Comparison of ENCODE assay signal across 8 mouse cellular contexts in the genomic region with DNA sequence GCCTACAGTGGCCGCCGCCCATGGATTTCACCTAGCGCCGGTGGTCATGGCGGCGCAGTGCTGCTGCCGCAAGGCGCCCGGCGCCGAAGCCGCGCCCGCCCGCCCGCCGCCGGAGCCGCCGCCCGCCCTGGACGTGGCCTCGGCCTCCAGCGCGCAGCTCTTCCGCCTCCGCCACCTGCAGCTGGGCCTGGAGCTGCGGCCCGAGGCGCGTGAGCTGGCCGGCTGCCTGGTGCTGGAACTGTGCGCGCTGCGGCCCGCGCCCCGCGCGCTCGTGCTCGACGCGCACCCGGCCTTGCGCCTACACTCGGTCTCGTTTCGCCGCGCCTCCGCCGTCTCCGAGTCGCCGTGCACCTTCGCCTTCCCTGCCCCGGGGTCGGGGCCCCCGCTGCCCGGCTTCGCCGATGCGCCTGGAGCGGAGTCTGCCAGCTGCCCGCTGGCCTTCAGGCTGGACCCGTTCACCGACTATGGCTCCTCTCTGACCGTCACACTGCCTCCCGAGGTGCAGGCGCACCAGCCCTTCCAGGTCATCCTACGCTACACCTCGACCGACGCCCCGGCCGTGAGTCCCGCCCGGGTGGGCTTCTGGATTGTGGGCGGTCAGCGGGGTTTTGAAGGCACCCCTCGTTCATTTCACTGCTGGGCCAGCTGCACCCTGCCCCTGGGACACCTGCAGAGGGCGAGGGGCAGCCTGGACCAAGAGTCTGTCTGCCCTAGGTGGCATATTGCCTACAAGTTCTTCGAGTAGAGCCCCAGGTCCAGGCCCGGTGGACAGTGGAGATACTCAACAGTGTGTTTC. TPM values are rescaled to one million over a fixed set of nuclear protein-coding genes. Genes with fewer than 3 reads are reported as not detected.
DNase-seq lines count a peak whose midpoint lies in the region; ATAC-seq and TF ChIP-seq lines count a peak whose summit lies in the region.

No protein-coding gene starts in this region.

- WGBS in kidney, embryonic 14.5 days: under 1% methylated on average over 51 of the region's 85 CpGs
- 2% methylated on average over 71 of the region's 85 CpGs for WGBS in liver, embryonic 12.5 days (ENCODE audit: insufficient replicate concordance)

- peak; percentile 13 for ATAC-seq in kidney, embryonic 14.5 days (ENCODE audit: low FRiP score, low TSS enrichment)
- peak; percentile 11; the same call in 1 of the 2 replicates for ATAC-seq in liver, embryonic 12.5 days

- no peaks in the 10 kb centered on the region for H3K27me3 ChIP-seq in kidney, embryonic 14.5 days (ENCODE audit: control insufficient read depth, insufficient read depth, low read length)
- peaks cover 8% of the 10 kb centered on the region for H3K27me3 ChIP-seq in liver, embryonic 12.5 days (replicated peaks)
- H3K27me3 ChIP-seq in testis, adult 2 months (ENCODE audit: control insufficient read depth, insufficient read depth, low read length): 0 out of 2 replicates have a peak, but pooled peaks cover 2% of the 10 kb centered on the region

- H3K4me2 ChIP-seq in kidney, embryonic 14.5 days (replicated peaks; ENCODE audit: low read depth, low read length): peak overlapping the region; percentile 63
- H3K4me2 ChIP-seq in liver, embryonic 12.5 days: peak overlapping the region; percentile 99

- H3K27ac ChIP-seq in kidney, embryonic 14.5 days (ENCODE audit: low read depth, low read length): peak overlapping the region; percentile 76
- H3K27ac ChIP-seq in liver, embryonic 12.5 days: peak overlapping the region; percentile 85
- peak overlapping the region; percentile 79 for H3K27ac ChIP-seq in testis, adult 2 months (ENCODE audit: control insufficient read depth, insufficient read depth, low read depth, low read length)

- intact Hi-C loops in heart, postnatal 25 days (cut with DNase I): loop anchor here (2.0 kb wide), 1 partner anchor 22 kb away; no protein-coding TSS in a partner anchor

- no peaks in the 10 kb centered on the region for H3K9me3 ChIP-seq in kidney, embryonic 14.5 days (ENCODE audit: control insufficient read depth, low read length)
- no peaks in the 10 kb centered on the region for H3K9me3 ChIP-seq in liver, embryonic 12.5 days (replicated peaks)

- H3K4me1 ChIP-seq in kidney, embryonic 14.5 days (ENCODE audit: control insufficient read depth, insufficient read depth, low read length): peaks cover 26% of the 10 kb centered on the region; the same call in 1 of the 2 replicates
- H3K4me1 ChIP-seq in liver, embryonic 12.5 days: peaks cover 57% of the 10 kb centered on the region
- H3K4me1 ChIP-seq in testis, adult 2 months (ENCODE audit: control insufficient read depth, insufficient read depth, low read length): peaks cover 17% of the 10 kb centered on the region

- H3K36me3 ChIP-seq in kidney, embryonic 14.5 days (ENCODE audit: control insufficient read depth, insufficient read depth, low read length): peaks cover 20% of the 10 kb centered on the region
- H3K36me3 ChIP-seq in liver, embryonic 12.5 days: peaks cover 32% of the 10 kb centered on the region
- no peaks in the 10 kb centered on the region for H3K36me3 ChIP-seq in testis, adult 2 months (ENCODE audit: control insufficient read depth, insufficient read depth, low read length)

- peak overlapping the region; percentile 59 for H3K4me3 ChIP-seq in kidney, embryonic 14.5 days (ENCODE audit: low read length)
- peak overlapping the region; percentile 84 for H3K4me3 ChIP-seq in liver, embryonic 12.5 days
- peak overlapping the region; percentile 93 for H3K4me3 ChIP-seq in testis, adult 2 months (ENCODE audit: control insufficient read depth, low read depth, low read length)

- peak overlapping the region; percentile 92 for H3K9ac ChIP-seq in kidney, embryonic 14.5 days (ENCODE audit: low read depth, low read length)
- H3K9ac ChIP-seq in liver, embryonic 12.5 days: peak overlapping the region; percentile 87

- peak; percentile 96 for DNase-seq in heart, adult 11 months
- DNase-seq in heart, postnatal 25 days (ENCODE audit: low spot score): no peak
- DNase-seq in embryo, embryonic 9.5 days (ENCODE audit: extremely low spot score): peak; percentile 47
- DNase-seq in heart, adult 8-10 months (ENCODE audit: low spot score): peak; percentile 46
- peak; percentile 11 to 29 for DNase-seq in natural killer cell, adult 2 months (ENCODE audit: low spot score in 2 of 2)

- TF ChIP-seq POLR2A in testis, adult 2 months (IDR thresholded peaks at IDR 0.05; ENCODE audit: control insufficient read depth, low read depth, low read length): no peak; the same call in 1 of the 2 replicates

- no peak for TF ChIP-seq CTCF in testis, adult 2 months (IDR thresholded peaks at IDR 0.05; ENCODE audit: control insufficient read depth, insufficient read depth, insufficient replicate concordance, low read depth, low read length)

RNA-seq across cellular contexts. Expression of gene Rnpepl1, which starts 0.5 kb away (rescaled TPM):
- 10 to 100 TPM; 77.8 to 77.9 TPM for total RNA-seq in heart, postnatal 25 days (2021)
- total RNA-seq in heart, adult 8-10 months (2022): 10 to 100 TPM; 72.0 to 80.4 (median 77.3) TPM
- polyA plus RNA-seq in kidney, embryonic 14.5 days (2014; fragmentation: Nextera tagmentation; extraction: Ambion mirVana): 27.4 and 36.3 TPM in 2 replicates
- polyA plus RNA-seq in liver, embryonic 12.5 days (2016; fragmentation: Nextera tagmentation; extraction: Ambion mirVana): 22.1 and 22.3 TPM in 2 replicates
- 88.8 and 99.3 TPM in 2 replicates for polyA plus RNA-seq in testis, adult 2 months (2012; rRNA removed)

RNA-seq across cellular contexts. Expression of gene Dusp28, which starts 4.3 kb away (rescaled TPM):
- 10 to 100 TPM; 11.9 to 13.2 TPM for total RNA-seq in heart, postnatal 25 days (2021)
- 10 to 100 TPM; 15.6 to 16.6 (median 16.5) TPM for total RNA-seq in heart, adult 8-10 months (2022)
- polyA plus RNA-seq in kidney, embryonic 14.5 days (2014; fragmentation: Nextera tagmentation; extraction: Ambion mirVana): 12.5 and 13.7 TPM in 2 replicates
- polyA plus RNA-seq in liver, embryonic 12.5 days (2016; fragmentation: Nextera tagmentation; extraction: Ambion mirVana): 7.2 and 7.7 TPM in 2 replicates
- polyA plus RNA-seq in testis, adult 2 months (2012; rRNA removed): 5.7 TPM in 2 replicates

RNA-seq across cellular contexts. Expression of gene Ankmy1, which starts 8.4 kb away (rescaled TPM):
- total RNA-seq in heart, postnatal 25 days (2021): not detected
- total RNA-seq in heart, adult 8-10 months (2022): under 1 TPM in 2 of 4 experiments, not detected in 2; 0.09 to 0.11 TPM
- 1.1 and 1.4 TPM in 2 replicates for polyA plus RNA-seq in kidney, embryonic 14.5 days (2014; fragmentation: Nextera tagmentation; extraction: Ambion mirVana)
- polyA plus RNA-seq in liver, embryonic 12.5 days (2016; fragmentation: Nextera tagmentation; extraction: Ambion mirVana): 0.04 and 0.11 TPM in 2 replicates
- 50.5 and 53.4 TPM in 2 replicates for polyA plus RNA-seq in testis, adult 2 months (2012; rRNA removed)

RNA-seq across cellular contexts. Expression of gene Capn10, which starts 23.1 kb away (rescaled TPM):
- total RNA-seq in heart, postnatal 25 days (2021): 1 to 10 TPM; 6.9 TPM
- 1 to 10 TPM; 4.9 to 7.4 (median 6.7) TPM for total RNA-seq in heart, adult 8-10 months (2022)
- 24.9 and 28.7 TPM in 2 replicates for polyA plus RNA-seq in kidney, embryonic 14.5 days (2014; fragmentation: Nextera tagmentation; extraction: Ambion mirVana)
- polyA plus RNA-seq in liver, embryonic 12.5 days (2016; fragmentation: Nextera tagmentation; extraction: Ambion mirVana): 12.5 and 12.6 TPM in 2 replicates
- polyA plus RNA-seq in testis, adult 2 months (2012; rRNA removed): 31.9 and 32.5 TPM in 2 replicates

RNA-seq across cellular contexts. Expression of gene Gpr35, which starts 39.5 kb away (rescaled TPM):
- under 1 TPM; 0.36 to 0.75 TPM for total RNA-seq in heart, postnatal 25 days (2021)
- total RNA-seq in heart, adult 8-10 months (2022): 1 to 10 TPM in 1 of 4 experiments, under 1 TPM in 3; 0.19 to 1.3 (median 0.47) TPM
- polyA plus RNA-seq in kidney, embryonic 14.5 days (2014; fragmentation: Nextera tagmentation; extraction: Ambion mirVana): 0.16 and 0.45 TPM in 2 replicates
- 0.36 and 0.51 TPM in 2 replicates for polyA plus RNA-seq in liver, embryonic 12.5 days (2016; fragmentation: Nextera tagmentation; extraction: Ambion mirVana)
- polyA plus RNA-seq in testis, adult 2 months (2012; rRNA removed): 0.70 and 0.88 TPM in 2 replicates

Comparison
In these comparisons a context has a peak if more than half of its experiments do, and no peak if none do; other contexts are left out.
1. RNA of gene Ankmy1, which starts 8.4 kb away (polyA plus RNA-seq): 50.5 to 53.4 TPM in testis, adult 2 months; 1.1 to 1.4 TPM in kidney, embryonic 14.5 days and 0.04 to 0.11 TPM in liver, embryonic 12.5 days; every median in the first group is over 10 times any median in the second.
2. Peak in every context shown above with its lines, with median percentiles within 50 percentile points of each other: H3K27ac ChIP-seq and H3K4me3 ChIP-seq.